Mouse (Mus musculus): Measurements from ENCODE around the gene Olfr969.

GRCm38 (mm10) chr9:39783153-39783552, 7.6 kb upstream of the Olfr969 start, which contains the start of gene Olfr968:
- no peak for TF ChIP-seq GATA1 (IDR thresholded peaks at IDR 0.05; ENCODE audit: low read length)
- TF ChIP-seq TAL1 (IDR thresholded peaks at IDR 0.05; ENCODE audit: low read length): no peak
